Mouse (Mus musculus) R1 (cell line): ENCODE results near the gene Nek1.

ENCODE experiments used
- DNase-seq: peaks from one replicate; pipeline ENCODE4 v3.0.0-alpha.2; 2018; ENCODE audit warnings: low read depth, low spot score

Gene Nek1

GRCm38 (mm10) chr8:60992910-60993638, at the start of gene Nek1:
Gene Nek1, plus strand, starts transcription at chr8:60993195.
- DNase-seq, result peak; percentile 94

GRCm38 (mm10) chr8:60947503-60947902, 45.5 kb upstream of the Nek1 start:
- no peak for DNase-seq

DNA sequence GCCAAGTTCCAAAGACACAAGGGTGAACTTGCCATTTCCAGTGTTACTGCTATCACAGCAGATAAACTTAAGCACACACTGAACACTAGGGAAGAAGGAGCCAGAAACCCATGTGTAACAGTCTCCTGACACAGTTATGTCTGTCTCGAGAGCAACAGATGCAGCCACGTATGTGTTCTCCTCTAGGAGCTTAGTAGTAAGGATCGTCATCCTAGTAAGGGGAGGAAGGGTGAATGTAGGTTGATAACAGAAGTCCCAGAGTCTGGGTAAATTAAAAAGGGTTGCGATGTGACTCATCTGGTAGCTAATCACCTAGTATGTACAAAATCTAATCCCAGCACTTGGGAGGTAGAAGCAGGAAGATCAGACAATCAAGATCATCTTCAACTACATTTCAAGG, 43.1 kb upstream of the Nek1 start:
- no peak for DNase-seq

DNA sequence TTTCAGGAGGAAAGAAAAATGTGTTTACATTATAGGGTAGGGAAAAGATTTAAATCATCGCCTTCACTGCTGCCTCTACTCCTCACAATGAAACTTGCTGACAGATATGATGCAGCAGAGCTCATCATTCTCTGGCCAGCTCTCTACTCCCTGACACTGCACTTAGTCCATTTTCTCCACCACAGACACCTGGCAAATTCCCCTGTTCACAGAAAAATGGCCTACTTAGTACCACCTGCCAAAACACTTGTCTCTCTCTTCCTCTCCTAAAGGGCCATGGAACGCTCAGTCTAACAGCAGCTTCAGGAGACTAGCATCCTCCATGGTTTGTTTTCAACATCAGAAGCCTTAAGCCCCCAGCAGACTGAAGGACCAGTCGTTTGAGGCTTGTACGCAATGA, 41.7 kb upstream of the Nek1 start:
- no peak for DNase-seq

DNA sequence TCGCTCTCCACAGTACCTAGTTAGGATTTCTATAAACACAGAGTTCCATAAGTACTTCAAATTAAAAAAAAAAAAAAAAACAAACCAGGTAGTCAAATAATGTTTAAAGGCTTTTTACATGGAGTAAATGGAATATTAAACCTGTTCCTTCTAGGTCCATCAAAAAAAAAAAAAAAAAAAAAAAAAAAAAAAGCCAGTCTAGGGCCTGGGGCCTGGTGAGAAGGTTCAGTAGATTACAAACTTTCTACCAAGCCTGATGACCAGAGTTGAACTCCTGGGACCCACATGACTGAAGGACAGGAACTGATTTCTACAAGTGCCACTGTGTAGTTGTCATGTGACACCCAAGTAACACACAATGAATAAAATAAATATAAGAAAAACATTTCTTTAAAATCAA, 41.2 kb upstream of the Nek1 start:
- DNase-seq, result no peak

DNA sequence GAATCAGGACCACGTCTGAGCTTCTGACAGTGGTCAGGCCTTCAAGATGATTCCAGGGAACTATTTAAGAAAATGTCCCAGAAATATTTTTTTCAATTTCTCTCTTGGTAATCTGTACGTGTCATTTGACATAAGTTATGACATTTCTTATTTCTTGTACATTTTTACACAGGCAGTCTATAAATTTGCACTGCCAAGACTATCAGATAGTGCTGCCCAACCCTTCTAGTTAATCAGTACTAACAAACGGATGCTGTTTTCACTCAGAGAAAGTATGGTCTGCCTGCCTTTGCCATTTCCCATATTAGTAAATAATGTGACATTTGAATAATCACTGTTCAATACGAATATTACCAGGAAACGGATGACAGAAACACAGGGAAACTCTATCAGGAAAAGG, 40.2 kb upstream of the Nek1 start:
- DNase-seq, result no peak

GRCm38 (mm10) chr8:60954281-60955014, 38.5 kb upstream of the Nek1 start:
- peak; percentile 85 for DNase-seq

DNA sequence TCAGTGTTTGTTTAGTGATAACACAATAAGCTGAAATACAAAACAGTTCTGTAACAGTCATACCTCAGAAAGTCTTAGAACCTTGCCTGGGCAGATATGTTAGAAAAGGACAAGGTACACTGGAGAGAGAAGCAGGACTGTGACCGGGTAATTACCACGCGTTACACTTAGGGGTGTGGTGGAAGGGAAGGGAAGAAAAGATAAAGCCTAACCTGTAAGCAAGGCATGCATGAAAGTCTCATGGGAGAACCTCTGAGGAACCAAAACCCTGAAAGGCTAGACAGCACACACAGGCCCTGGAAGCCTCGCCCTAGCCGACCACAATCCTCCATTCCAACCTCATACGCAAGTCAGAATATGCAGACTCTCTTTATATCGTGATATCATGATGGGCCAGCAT, 36.1 kb upstream of the Nek1 start:
- no peak for DNase-seq

- no peak for DNase-seq
These were observed 30.2 kb upstream of the Nek1 start for GRCm38 (mm10) chr8:60962763-60963162.

DNA sequence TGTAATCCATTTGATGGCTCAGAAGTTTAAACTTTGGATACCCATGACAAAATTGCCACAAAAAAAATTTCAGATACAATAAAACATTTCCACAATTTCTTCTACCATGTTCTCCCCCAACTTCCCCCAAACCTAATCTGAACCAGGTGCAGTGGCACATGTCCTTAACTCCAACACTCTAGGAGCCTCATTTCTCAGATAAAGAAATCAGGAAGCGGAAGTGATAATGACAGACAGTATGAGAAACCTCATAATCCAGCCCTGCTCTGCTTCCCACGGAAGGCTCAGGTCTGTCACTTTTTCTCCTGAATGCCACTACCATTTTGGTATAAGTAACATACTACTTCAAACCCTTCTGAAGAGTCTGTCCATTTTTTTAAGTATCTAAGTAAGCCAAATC, 29.1 kb upstream of the Nek1 start:
- DNase-seq, result no peak

DNA sequence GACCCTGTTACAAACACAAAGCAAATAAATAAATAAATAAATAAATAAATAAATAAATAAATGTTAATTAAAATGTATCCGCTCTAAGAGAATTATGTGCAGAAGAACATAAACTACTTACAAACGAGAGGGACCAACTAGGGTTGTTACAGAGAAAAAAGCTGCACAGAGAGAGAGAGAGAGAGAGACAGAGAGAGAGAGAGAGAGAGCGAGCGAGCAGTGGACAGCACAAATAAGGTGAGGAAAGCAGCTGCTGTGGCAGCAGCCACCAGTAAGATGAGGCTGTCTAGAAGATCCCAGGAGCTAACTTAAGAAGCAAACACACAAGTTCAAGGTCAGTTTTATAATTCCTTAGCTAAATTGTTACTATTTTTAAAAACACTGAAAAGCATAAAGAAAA, 28.5 kb upstream of the Nek1 start:
- no peak for DNase-seq

DNA sequence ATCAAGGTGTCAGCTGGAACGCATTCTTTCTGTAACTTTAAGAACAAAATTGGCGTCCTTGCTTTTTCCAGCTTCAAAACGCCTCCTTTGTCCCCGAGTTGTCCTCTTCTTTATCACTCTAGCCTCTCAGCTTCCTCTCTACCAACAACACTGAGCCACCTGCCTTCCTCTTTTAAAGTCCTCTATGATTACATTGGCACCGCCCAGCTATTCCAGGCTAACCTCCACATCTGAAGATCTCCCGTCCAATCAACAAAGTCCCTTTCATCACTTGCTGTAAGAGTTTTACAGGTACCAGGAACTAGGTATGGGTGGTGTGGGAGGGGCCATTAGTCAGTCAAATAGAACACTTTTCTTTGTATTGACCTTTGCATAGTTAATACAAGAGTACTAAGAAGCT, 27.7 kb upstream of the Nek1 start:
- DNase-seq, result no peak

DNA sequence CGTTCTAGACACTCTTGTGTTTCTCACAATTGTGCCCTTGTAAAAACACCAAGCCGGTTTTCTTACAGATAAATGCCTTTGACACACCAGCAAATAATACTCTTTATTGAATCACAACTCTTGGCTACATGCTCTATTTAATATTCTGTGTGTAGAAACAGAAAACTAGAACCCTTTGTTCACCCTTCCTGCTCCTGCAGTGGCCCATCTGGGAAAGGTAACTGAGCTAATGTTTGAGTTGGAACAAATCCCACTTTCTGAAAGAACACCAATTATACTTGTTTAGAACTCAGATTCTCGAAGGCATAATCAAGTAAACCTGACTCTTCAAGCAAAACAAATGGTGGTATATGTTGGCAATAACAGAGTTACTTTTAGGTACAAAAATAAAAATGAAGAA, 27.3 kb upstream of the Nek1 start:
- no peak for DNase-seq

DNA sequence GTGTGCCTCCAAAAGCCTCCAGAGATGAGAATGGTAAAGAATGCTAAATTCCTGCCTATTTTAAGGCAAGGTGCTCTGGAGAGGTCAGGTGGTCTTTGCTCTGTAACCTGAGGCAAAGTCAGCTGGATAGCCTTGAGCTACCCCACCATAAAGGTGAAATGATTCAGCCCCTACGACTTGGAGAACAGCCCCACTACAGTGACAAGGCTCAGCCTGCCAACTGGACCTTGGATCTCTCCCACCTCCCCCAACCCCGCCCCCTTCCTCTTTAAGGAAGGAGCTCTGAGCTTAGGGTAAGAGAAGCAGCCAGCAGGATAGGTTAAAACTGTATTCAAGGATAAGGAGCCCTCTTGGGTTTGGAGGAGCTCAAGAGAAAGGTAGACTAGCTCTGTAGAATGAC, 23.9 kb upstream of the Nek1 start:
- peak; percentile 46 for DNase-seq

- no peak for DNase-seq
These were observed 21.2 kb upstream of the Nek1 start for GRCm38 (mm10) chr8:60971808-60972207.

DNA sequence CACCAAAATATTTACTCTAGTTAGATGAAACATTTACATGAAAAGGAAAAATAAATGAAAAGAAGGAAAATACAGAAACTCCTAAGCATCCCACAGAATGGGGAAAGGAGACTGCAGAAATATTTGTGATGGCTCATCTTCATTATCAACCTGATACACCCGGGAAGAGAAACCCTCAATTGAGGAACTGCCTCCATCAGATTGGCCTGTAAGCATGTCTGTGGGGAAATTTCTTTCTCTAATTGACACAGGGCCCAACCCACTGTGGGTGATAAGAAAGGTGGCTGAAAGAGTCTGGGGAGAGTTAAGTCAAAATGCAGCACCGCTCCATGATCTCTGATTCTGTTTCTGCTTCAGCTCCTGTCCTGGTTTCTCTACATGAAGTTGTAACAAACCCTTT, 19.5 kb upstream of the Nek1 start:
- no peak for DNase-seq

- DNase-seq, result no peak
These were observed 18.2 kb upstream of the Nek1 start for GRCm38 (mm10) chr8:60974837-60975236.

- peak; percentile 69 for DNase-seq
These were observed 16.2 kb upstream of the Nek1 start for GRCm38 (mm10) chr8:60976818-60977217.

DNA sequence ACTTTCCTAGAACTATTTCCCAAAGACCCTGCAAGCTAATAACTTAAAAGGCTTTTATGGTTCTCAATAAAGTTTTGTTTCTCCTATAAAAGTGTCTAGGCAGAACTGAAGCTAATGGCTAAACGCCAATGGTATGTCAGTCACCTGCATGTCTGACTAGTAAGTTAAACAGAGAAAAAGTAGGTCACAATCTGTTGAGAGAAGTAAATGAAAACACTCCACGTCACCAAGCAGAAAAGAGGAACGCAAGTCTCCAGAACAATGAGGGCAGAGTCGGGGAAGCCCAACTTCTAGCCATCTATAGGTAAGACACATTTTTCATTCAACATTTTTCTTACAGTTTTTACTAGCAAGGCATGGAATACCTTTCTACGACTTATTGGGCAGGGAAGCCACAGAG, 14.5 kb upstream of the Nek1 start:
- DNase-seq, result no peak

DNA sequence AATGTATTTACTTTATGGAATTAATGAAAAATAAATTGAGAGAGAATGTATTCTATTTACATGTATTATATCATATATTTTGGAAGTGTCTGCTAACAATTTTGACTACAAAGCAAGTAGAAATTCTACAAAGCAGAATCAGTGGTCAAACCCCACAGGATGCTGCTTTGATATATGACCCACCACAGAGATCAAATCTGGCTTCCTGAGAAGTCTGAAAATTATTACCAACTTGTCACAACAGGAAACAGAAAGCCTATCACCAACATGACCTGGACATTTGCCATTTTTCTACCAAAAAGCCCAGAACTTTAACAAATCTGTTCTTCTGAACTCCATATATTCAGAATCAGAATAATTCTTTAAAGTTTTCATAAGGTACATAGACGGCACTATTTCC, 11.6 kb upstream of the Nek1 start:
- no peak for DNase-seq

- peak; percentile 98 for DNase-seq
These were observed 10.0 kb upstream of the Nek1 start, which contains the start of gene Clcn3 for GRCm38 (mm10) chr8:60982701-60983687. Gene Clcn3, minus strand, starts transcription at chr8:60983300.

DNA sequence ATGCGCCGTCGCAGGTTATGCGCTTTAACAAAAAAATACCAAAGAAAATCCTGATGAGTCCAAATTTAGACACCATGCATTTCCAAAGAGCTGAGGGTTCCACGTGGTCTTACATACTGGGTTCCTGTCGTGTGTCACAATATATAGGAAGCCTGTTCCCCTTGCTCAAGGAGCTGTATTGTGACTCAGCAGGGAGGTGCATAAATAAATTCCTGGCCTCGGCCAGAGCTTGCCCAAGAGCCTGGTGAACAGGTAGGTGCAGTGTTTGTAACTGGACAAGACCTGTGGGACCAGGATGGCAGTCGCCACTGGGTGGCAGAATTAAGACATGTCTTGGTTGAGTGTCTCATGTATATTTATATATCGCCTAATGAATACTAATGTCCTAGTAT, 9.3 kb upstream of the Nek1 start:
- peak; percentile 69 for DNase-seq
